Mouse (Mus musculus): ENCODE measurements around the gene Zfp787. TPM values are rescaled to one million over a fixed set of nuclear protein-coding genes. Genes with fewer than 3 reads are reported as not detected.

Gene Zfp787
- polyA plus RNA-seq, 1 experiment from 2014 or later, result 28.0 TPM

Other genes starting within 250 kb of the Zfp787 start
- gene Vmn1r65, start 145.0 kb downstream of the Zfp787 start, polyA plus RNA-seq (2015; fragmentation: Nextera tagmentation; extraction: Ambion mirVana), result not detected in 2 replicates
- not detected in 2 replicates for gene Nlrp4c, start 110.8 kb downstream of the Zfp787 start, polyA plus RNA-seq (2015; fragmentation: Nextera tagmentation; extraction: Ambion mirVana)
- 69.5 and 76.0 TPM in 2 replicates for gene Zfp444, start 16.2 kb upstream of the Zfp787 start, polyA plus RNA-seq (2015; fragmentation: Nextera tagmentation; extraction: Ambion mirVana)
- not detected in 2 replicates for gene Galp, start 41.1 kb upstream of the Zfp787 start, polyA plus RNA-seq (2015; fragmentation: Nextera tagmentation; extraction: Ambion mirVana)
- not detected in 2 replicates for gene Zscan5b, start 66.3 kb upstream of the Zfp787 start, polyA plus RNA-seq (2015; fragmentation: Nextera tagmentation; extraction: Ambion mirVana)
- not detected in 2 replicates for gene Epp13, start 96.7 kb upstream of the Zfp787 start, polyA plus RNA-seq (2015; fragmentation: Nextera tagmentation; extraction: Ambion mirVana)
- gene Zfp667, start 130.6 kb upstream of the Zfp787 start, polyA plus RNA-seq (2015; fragmentation: Nextera tagmentation; extraction: Ambion mirVana), result 8.3 and 9.7 TPM in 2 replicates
- gene Zfp583, start 175.3 kb upstream of the Zfp787 start, polyA plus RNA-seq (2015; fragmentation: Nextera tagmentation; extraction: Ambion mirVana), result 7.8 and 9.2 TPM in 2 replicates
- gene Gm3854, start 187.8 kb upstream of the Zfp787 start, polyA plus RNA-seq (2015; fragmentation: Nextera tagmentation; extraction: Ambion mirVana), result 3.1 and 4.0 TPM in 2 replicates
- 2.7 and 4.5 TPM in 2 replicates for gene Zfp78, start 207.3 kb upstream of the Zfp787 start, polyA plus RNA-seq (2015; fragmentation: Nextera tagmentation; extraction: Ambion mirVana)
- gene Zfp28, start 227.3 kb upstream of the Zfp787 start, polyA plus RNA-seq (2015; fragmentation: Nextera tagmentation; extraction: Ambion mirVana), result 12.8 and 13.7 TPM in 2 replicates
- gene Smim17, start 242.7 kb upstream of the Zfp787 start, polyA plus RNA-seq (2015; fragmentation: Nextera tagmentation; extraction: Ambion mirVana), result not detected in 2 replicates